Mouse (Mus musculus) skeletal muscle tissue, adult 2 months (tissue): Measurements from ENCODE around the gene Atp23.
"Not testable (repeated sequence)": the region's sequence is repeated elsewhere in the genome, so short reads cannot be mapped to it uniquely, and the experiment has no call there.

Experiments used
- DNase-seq: peaks from one replicate; pipeline ENCODE4 v3.0.0-alpha.2; 2012; ENCODE audit warnings: low read depth, low spot score

Gene Atp23

DNA sequence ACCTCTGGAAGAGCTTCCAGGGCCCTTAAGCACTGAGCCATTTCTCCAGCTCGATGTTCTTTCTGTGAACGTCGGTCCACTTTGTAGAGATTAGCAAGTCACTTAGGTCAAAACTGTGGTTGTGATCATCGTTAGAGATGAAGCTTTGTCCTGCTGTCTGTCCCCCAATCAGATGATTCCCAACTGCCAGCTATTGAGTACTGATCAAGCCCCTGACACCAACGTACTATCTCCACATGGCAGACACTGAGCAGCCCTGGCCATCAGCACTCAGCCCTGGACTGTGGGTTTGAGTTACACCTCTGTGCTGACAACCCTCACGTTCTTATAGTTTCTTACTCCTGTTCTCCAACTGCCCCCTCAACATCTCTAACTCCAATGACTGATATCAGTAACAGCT is 74.2 kb downstream of the Atp23 start:
- DNase-seq, result no peak

DNA sequence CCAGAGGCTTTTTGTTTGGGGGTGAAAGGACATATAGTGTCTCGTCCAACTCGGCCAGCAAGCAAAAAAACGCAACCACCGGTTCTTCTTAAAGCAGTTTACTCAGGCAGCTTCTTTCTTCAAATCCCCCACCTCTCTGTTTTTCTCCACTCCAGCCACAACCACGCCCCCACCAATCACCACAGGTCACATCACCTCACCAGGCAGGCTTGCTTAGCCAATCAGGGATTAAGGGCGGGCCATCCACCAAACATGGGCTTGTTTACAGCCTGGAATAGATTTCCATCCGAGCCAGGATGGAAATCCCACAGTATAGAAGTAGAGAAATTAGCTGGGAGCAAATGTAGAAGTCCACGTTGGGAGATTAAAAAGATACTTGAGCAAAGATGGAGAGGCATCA is 74.9 kb downstream of the Atp23 start:
- DNase-seq, result not testable (repeated sequence)

DNA sequence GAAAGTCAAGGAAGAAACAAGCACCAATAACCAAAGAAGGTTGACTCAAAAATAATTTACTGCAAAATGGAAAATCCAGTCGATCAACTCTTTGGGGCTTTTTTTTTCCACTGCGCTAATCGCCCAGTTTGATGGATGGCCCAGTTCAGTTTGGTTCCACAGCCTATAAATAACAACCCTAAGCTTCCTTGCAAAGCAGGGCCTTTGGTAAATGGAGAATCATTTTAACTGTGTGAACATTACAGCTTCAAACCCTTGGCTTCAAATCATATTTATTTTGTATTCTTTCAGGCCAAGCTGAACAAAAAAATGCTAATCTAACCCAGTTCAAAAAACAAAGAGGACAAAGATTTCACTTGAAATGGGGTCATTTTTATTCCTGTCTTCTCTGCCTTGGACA is 78.7 kb downstream of the Atp23 start:
- no peak for DNase-seq
